Mouse (Mus musculus): ENCODE measurements around the gene Gm49601. TPM values are rescaled to one million over a fixed set of nuclear protein-coding genes. Genes with fewer than 3 reads are reported as not detected.

The Gm49601 gene
- polyA plus RNA-seq, 1 experiment from 2014 or later = 9.9 TPM

DNA sequence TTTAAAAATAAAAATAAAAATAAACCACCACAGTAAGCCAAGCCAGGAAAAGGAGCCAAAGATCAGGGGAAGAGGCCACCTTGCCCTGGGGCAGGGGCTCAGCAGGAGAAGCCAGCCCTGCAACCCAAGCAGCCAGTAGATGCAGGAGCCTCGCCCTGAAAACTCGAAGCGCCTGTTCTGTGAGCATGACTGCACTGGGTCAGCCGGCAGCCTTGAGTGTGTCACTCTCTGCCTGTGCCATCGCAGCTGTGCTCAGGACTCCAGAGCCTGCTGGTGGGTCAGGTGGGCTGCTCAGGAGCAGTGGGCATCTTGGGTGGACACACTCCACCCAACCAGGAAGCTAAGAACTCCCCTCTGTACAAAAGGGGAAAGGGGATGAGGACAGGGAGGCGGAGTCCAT, 19.1 kb upstream of the Gm49601 start:
- no peak overlapping the region for H3K9ac ChIP-seq (replicated peaks; ENCODE audit: low read length)
- no peak overlapping the region for H3K4me3 ChIP-seq (replicated peaks; ENCODE audit: low read depth, low read length)
- no peaks in the 10 kb centered on the region for H3K36me3 ChIP-seq (ENCODE audit: control insufficient read depth, insufficient read depth, low read length)
- H3K27me3 ChIP-seq (ENCODE audit: control insufficient read depth, insufficient read depth, low read length) = no peaks in the 10 kb centered on the region
- no peak overlapping the region for H3K27ac ChIP-seq (replicated peaks; ENCODE audit: low read depth, low read length)
- ATAC-seq (ENCODE audit: low FRiP score, low TSS enrichment) (no peak), DNase-seq (no peak)
- 78% methylated on average over 6 of the region's 6 CpGs for WGBS
- H3K4me1 ChIP-seq (ENCODE audit: control insufficient read depth, insufficient read depth, low read length) = no peaks in the 10 kb centered on the region
- H3K9me3 ChIP-seq (ENCODE audit: control insufficient read depth, low read length) = no peaks in the 10 kb centered on the region
- H3K4me2 ChIP-seq (ENCODE audit: low read length) = no peak overlapping the region

DNA sequence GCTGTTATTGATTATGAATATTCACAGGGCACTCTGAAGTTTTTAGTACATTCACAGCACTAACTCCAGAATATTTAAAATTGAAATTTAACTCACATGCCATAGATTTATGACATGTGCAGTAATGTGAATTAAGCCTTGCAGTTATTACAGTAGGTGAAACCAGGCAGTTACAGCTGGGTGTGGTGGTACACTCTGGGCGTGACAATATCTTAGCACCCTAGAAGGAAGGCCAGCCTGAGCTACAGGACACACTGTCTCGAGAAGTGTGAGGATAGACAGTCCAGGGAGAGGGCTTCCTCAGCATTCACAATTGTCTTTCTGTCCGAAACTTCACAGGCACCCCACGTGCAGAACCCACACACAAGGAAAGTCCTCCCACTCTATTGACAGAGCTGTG, 18.3 kb upstream of the Gm49601 start:
- Histone ChIP-seq H3K27ac (replicated peaks; ENCODE audit: low read depth, low read length) (no peak overlapping the region), H3K36me3 (ENCODE audit: control insufficient read depth, insufficient read depth, low read length) (no peaks in the 10 kb centered on the region), H3K27me3 (ENCODE audit: control insufficient read depth, insufficient read depth, low read length) (no peaks in the 10 kb centered on the region), H3K9me3 (ENCODE audit: control insufficient read depth, low read length) (no peaks in the 10 kb centered on the region), H3K4me1 (ENCODE audit: control insufficient read depth, insufficient read depth, low read length) (no peaks in the 10 kb centered on the region), H3K9ac (replicated peaks; ENCODE audit: low read length) (no peak overlapping the region), H3K4me2 (ENCODE audit: low read length) (no peak overlapping the region), H3K4me3 (replicated peaks; ENCODE audit: low read depth, low read length) (no peak overlapping the region)
- DNase-seq (no peak), ATAC-seq (ENCODE audit: low FRiP score, low TSS enrichment) (no peak)
- 80% methylated on average over 4 of the region's 4 CpGs for WGBS

DNA sequence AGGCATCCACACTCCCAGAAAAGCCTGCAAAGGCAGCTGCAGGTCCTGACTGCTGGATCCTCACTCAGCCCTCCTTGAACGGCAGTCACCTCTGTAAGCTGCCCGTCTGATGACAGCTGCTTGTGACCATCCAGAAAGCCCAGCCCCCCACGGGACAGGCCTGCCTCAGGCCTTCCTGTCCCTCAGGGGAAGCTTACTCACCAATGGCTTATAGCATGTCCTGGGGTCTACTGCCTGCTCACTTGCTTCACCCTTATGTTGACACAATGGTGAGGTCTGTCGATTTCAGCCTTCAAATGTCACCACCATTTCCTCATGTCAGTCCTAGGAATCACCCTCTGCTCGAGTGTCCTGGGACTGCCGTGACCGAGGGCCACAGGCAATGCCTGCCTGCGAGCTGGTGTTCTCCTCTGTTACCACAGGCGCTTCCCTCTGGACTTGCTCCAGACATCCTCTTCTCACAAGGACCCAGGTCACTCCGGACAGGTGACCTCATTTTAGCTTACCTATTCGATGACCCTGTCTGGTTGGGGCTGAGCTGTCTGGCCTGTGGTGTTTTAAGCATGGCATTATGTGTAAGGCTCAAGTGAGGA, 17.3 kb upstream of the Gm49601 start:
- ATAC-seq (ENCODE audit: low FRiP score, low TSS enrichment) = no peak
- 75% methylated on average over 11 of the region's 11 CpGs for WGBS

DNA sequence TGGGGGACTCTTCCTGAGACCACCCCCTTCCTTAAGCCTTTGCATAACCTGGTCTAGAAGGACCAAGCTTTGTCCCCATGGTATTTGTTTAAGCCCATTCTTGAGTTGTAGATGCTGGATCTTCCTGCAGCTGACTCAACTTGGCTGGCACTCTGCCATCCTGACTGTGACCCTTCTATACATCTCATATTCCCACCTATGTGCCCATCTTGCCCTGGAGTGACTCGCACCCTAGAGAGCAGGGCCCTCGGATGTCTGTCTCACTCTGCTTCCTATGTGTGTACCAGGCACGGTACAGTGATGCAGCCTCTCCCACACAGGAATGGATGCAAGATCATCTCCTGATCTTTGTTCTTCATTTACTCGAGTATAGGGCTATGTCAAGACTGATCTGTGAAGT, 16.7 kb upstream of the Gm49601 start:
- no peak overlapping the region for H3K9ac ChIP-seq (replicated peaks; ENCODE audit: low read length)
- no peaks in the 10 kb centered on the region for H3K36me3 ChIP-seq (ENCODE audit: control insufficient read depth, insufficient read depth, low read length)
- no peak overlapping the region for H3K27ac ChIP-seq (replicated peaks; ENCODE audit: low read depth, low read length)
- H3K9me3 ChIP-seq (ENCODE audit: control insufficient read depth, low read length) = no peaks in the 10 kb centered on the region
- no peak for ATAC-seq (ENCODE audit: low FRiP score, low TSS enrichment)
- no peaks in the 10 kb centered on the region for H3K4me1 ChIP-seq (ENCODE audit: control insufficient read depth, insufficient read depth, low read length)
- no peak for DNase-seq
- H3K27me3 ChIP-seq (ENCODE audit: control insufficient read depth, insufficient read depth, low read length) = no peaks in the 10 kb centered on the region
- H3K4me3 ChIP-seq (replicated peaks; ENCODE audit: low read depth, low read length) = no peak overlapping the region
- 85% methylated on average over 4 of the region's 4 CpGs for WGBS
- no peak overlapping the region for H3K4me2 ChIP-seq (ENCODE audit: low read length)

More for the DNA sequence above, 17.3 kb upstream of the Gm49601 start:
- Histone ChIP-seq H3K4me1 (ENCODE audit: control insufficient read depth, insufficient read depth, low read length) (no peaks in the 10 kb centered on the region), H3K9ac (replicated peaks; ENCODE audit: low read length) (no peak overlapping the region), H3K9me3 (ENCODE audit: control insufficient read depth, low read length) (no peaks in the 10 kb centered on the region), H3K27me3 (ENCODE audit: control insufficient read depth, insufficient read depth, low read length) (no peaks in the 10 kb centered on the region), H3K4me2 (ENCODE audit: low read length) (no peak overlapping the region), H3K36me3 (ENCODE audit: control insufficient read depth, insufficient read depth, low read length) (no peaks in the 10 kb centered on the region), H3K27ac (replicated peaks; ENCODE audit: low read depth, low read length) (no peak overlapping the region), H3K4me3 (replicated peaks; ENCODE audit: low read depth, low read length) (no peak overlapping the region)
- no peak for DNase-seq

DNA sequence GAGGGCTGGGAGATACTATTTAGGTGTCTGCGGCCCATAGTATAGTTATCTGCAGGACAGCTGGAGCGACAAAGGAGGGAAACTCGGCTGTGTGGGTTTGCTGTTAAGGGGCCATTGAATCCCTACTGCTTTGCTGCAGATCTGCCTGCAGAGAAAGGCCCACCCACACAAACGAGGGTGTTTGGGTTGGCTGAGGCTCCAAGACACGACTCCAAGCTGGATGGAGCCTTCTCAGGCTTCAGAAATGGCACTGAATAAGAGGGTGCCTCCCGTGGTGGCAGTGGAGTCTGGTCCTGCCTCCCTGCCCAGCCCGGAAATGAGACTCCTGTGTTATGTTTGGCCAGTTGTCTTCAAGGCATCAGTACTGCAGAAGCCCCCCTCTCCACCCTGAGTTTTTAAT, 16.1 kb upstream of the Gm49601 start:
- no peak overlapping the region for H3K9ac ChIP-seq (replicated peaks; ENCODE audit: low read length)
- H3K4me2 ChIP-seq (ENCODE audit: low read length) = no peak overlapping the region
- no peaks in the 10 kb centered on the region for H3K4me1 ChIP-seq (ENCODE audit: control insufficient read depth, insufficient read depth, low read length)
- no peaks in the 10 kb centered on the region for H3K9me3 ChIP-seq (ENCODE audit: control insufficient read depth, low read length)
- H3K36me3 ChIP-seq (ENCODE audit: control insufficient read depth, insufficient read depth, low read length) = no peaks in the 10 kb centered on the region
- H3K27me3 ChIP-seq (ENCODE audit: control insufficient read depth, insufficient read depth, low read length) = no peaks in the 10 kb centered on the region
- WGBS = 65% methylated on average over 7 of the region's 7 CpGs
- H3K4me3 ChIP-seq (replicated peaks; ENCODE audit: low read depth, low read length) = no peak overlapping the region
- ATAC-seq (ENCODE audit: low FRiP score, low TSS enrichment) (no peak), DNase-seq (no peak)
- H3K27ac ChIP-seq (replicated peaks; ENCODE audit: low read depth, low read length) = no peak overlapping the region

DNA sequence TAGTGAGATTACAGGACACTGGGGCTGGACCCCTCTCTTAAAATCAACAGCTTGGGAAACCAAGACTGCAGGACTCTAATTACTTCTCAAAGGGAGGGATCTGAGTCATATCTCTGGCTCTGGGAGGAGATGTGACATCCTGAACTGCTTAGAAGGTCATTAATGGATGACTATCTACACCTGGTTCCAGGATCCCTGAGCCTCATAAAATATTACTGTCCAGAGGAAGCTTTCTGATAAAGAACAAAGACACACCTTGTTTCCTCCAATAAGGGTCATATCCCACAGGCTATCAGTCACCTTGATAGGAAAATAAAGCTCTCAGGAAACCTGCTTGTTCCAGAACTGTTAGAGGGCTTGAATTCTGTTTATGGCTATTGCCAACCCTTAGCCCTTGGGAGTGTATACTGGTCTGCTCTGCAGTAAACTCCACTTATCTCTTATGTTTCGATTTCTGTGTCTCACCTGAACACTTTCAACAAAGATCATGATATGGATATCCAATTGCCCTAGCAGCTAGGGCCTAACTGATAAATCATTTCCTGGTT, 13.2 kb upstream of the Gm49601 start:
- H3K36me3 ChIP-seq (ENCODE audit: control insufficient read depth, insufficient read depth, low read length) = no peaks in the 10 kb centered on the region

DNA sequence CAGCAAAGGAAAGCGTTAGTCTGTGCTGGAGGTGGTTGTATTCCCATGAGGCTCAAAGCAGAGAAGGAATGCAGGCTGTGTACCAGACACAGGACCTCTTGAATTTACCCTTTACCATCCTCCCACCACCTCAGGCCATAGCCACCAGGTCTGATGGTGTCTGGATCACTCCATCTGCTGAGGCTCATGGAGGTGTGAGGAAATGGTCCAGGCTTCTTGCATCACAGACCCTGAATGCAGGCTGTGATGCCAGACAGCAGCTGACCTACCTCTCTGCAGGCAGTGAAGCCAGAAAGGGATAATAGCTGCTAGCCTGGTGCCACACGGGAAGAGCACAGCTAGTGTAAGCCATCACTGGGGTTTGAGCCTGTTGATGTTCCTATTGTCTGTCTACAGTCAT, 12.2 kb upstream of the Gm49601 start:
- no peaks in the 10 kb centered on the region for H3K27me3 ChIP-seq (ENCODE audit: control insufficient read depth, insufficient read depth, low read length)
- H3K4me3 ChIP-seq (replicated peaks; ENCODE audit: low read depth, low read length) = no peak overlapping the region
- H3K9ac ChIP-seq (replicated peaks; ENCODE audit: low read length) = no peak overlapping the region
- DNase-seq = no peak
- no peaks in the 10 kb centered on the region for H3K36me3 ChIP-seq (ENCODE audit: control insufficient read depth, insufficient read depth, low read length)
- WGBS = 43% methylated on average over 2 of the region's 2 CpGs
- no peaks in the 10 kb centered on the region for H3K9me3 ChIP-seq (ENCODE audit: control insufficient read depth, low read length)
- H3K27ac ChIP-seq (replicated peaks; ENCODE audit: low read depth, low read length) = no peak overlapping the region
- no peak overlapping the region for H3K4me2 ChIP-seq (ENCODE audit: low read length)
- no peak for ATAC-seq (ENCODE audit: low FRiP score, low TSS enrichment)
- H3K4me1 ChIP-seq (ENCODE audit: control insufficient read depth, insufficient read depth, low read length) = no peaks in the 10 kb centered on the region

More for the DNA sequence above, 13.2 kb upstream of the Gm49601 start:
- 95% methylated on average over 1 of the region's 1 CpGs for WGBS
- DNase-seq (no peak), ATAC-seq (ENCODE audit: low FRiP score, low TSS enrichment) (no peak)
- H3K4me2 ChIP-seq (ENCODE audit: low read length) = no peak overlapping the region
- no peak overlapping the region for H3K27ac ChIP-seq (replicated peaks; ENCODE audit: low read depth, low read length)
- no peaks in the 10 kb centered on the region for H3K27me3 ChIP-seq (ENCODE audit: control insufficient read depth, insufficient read depth, low read length)
- H3K9me3 ChIP-seq (ENCODE audit: control insufficient read depth, low read length) = no peaks in the 10 kb centered on the region
- no peaks in the 10 kb centered on the region for H3K4me1 ChIP-seq (ENCODE audit: control insufficient read depth, insufficient read depth, low read length)
- H3K9ac ChIP-seq (replicated peaks; ENCODE audit: low read length) = no peak overlapping the region
- no peak overlapping the region for H3K4me3 ChIP-seq (replicated peaks; ENCODE audit: low read depth, low read length)

DNA sequence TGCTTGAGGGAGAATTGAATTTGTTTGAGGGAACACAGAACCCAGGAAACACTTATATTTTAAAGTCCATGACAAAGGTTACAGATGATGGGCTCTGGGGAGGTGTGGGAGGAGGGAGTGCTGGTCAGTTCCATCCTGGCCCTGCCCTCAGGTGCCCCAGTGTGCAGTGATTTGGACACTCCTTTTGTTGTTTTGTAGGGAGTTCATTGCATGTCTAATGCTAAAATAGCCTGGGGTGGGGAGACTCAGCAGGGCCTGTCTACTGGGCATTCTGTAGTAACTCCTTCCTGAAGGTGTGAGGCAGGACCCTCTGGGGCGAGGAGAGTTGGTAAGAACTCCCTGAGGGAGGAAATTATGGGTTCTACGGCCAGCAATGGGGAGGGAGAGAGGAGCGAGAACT, 10.6 kb upstream of the Gm49601 start:
- ATAC-seq (ENCODE audit: low FRiP score, low TSS enrichment) (no peak), DNase-seq (no peak)
- no peak overlapping the region for H3K4me2 ChIP-seq (ENCODE audit: low read length)
- no peaks in the 10 kb centered on the region for H3K9me3 ChIP-seq (ENCODE audit: control insufficient read depth, low read length)
- no peak overlapping the region for H3K4me3 ChIP-seq (replicated peaks; ENCODE audit: low read depth, low read length)
- H3K27me3 ChIP-seq (ENCODE audit: control insufficient read depth, insufficient read depth, low read length) = no peaks in the 10 kb centered on the region
- H3K4me1 ChIP-seq (ENCODE audit: control insufficient read depth, insufficient read depth, low read length) = no peaks in the 10 kb centered on the region
- H3K9ac ChIP-seq (replicated peaks; ENCODE audit: low read length) = no peak overlapping the region
- H3K36me3 ChIP-seq (ENCODE audit: control insufficient read depth, insufficient read depth, low read length) = no peaks in the 10 kb centered on the region
- 54% methylated on average over 3 of the region's 3 CpGs for WGBS
- no peak overlapping the region for H3K27ac ChIP-seq (replicated peaks; ENCODE audit: low read depth, low read length)

DNA sequence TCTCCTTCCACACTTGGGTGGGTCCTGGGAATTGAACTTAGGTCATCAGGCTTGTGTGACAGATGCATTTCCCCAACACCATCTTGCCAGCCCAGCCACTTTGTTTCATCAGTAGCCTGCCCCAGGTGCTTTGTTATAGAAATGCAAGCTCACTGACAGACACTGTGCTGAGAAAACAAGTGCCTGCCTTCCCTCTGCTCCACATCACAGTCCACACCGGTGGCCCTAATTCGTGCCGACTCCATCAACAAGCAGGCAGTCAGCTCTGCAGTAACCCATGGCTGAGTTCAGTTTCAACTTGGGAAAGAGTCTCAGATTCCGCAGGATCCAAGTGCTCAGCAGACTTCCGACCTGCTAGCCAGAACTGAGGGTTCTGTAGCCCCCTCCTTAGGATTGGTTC, 10.2 kb upstream of the Gm49601 start:
- Histone ChIP-seq H3K27me3 (ENCODE audit: control insufficient read depth, insufficient read depth, low read length) (no peaks in the 10 kb centered on the region), H3K9me3 (ENCODE audit: control insufficient read depth, low read length) (no peaks in the 10 kb centered on the region), H3K4me2 (ENCODE audit: low read length) (no peak overlapping the region), H3K4me3 (replicated peaks; ENCODE audit: low read depth, low read length) (no peak overlapping the region), H3K4me1 (ENCODE audit: control insufficient read depth, insufficient read depth, low read length) (no peaks in the 10 kb centered on the region), H3K9ac (replicated peaks; ENCODE audit: low read length) (no peak overlapping the region), H3K27ac (replicated peaks; ENCODE audit: low read depth, low read length) (no peak overlapping the region), H3K36me3 (ENCODE audit: control insufficient read depth, insufficient read depth, low read length) (no peaks in the 10 kb centered on the region)
- DNase-seq (no peak), ATAC-seq (ENCODE audit: low FRiP score, low TSS enrichment) (no peak)
- WGBS = 80% methylated on average over 5 of the region's 5 CpGs

Measured in midbrain, embryonic 14.5 days (tissue).